Mouse (Mus musculus) thymus, adult 2 months (tissue): ENCODE results near the gene Tle6. TPM values are rescaled to one million over a fixed set of nuclear protein-coding genes. Genes with fewer than 3 reads are reported as not detected.

ENCODE experiments used
- DNase-seq: peaks from one replicate; pipeline ENCODE4 v3.0.0; 2021
- H3K27ac ChIP-seq: fragments of 200-500 bp; 2 replicates; pipeline ENCODE4 v1.5.1; 2012; ENCODE audit warnings: low read length, control low read depth; ENCODE audit not compliant: control insufficient read depth, insufficient read depth
- H3K27me3 ChIP-seq: fragments of 200-500 bp; 2 replicates; pipeline ENCODE4 v1.6.1; 2012; ENCODE audit warnings: mild to moderate bottlenecking, low read length, moderate library complexity, mixed read lengths; ENCODE audit not compliant: control insufficient read depth, insufficient read depth
- H3K36me3 ChIP-seq: fragments of 200-500 bp; 2 replicates; pipeline ENCODE4 v1.6.1; 2012; ENCODE audit warnings: mild to moderate bottlenecking, low read length, moderate library complexity; ENCODE audit not compliant: control insufficient read depth, insufficient read depth
- H3K4me1 ChIP-seq: fragments of 200-500 bp; replicated peaks from 2 replicates; pipeline ENCODE4 v1.6.1; 2012; ENCODE audit warnings: low read length; ENCODE audit not compliant: control insufficient read depth, insufficient read depth
- H3K4me3 ChIP-seq: fragments of 200-500 bp; 2 replicates; pipeline ENCODE4 v1.5.1; 2012; ENCODE audit warnings: mild to moderate bottlenecking, low read length, control low read depth, moderate library complexity; ENCODE audit not compliant: control insufficient read depth, insufficient read depth
- CTCF ChIP-seq: fragments of 200-500 bp; IDR thresholded peaks from 2 replicates; pipeline ENCODE4 v1.5.1; 2012; ENCODE audit warnings: mild to moderate bottlenecking, control low read depth, low read length, moderate library complexity, borderline replicate concordance; ENCODE audit not compliant: control insufficient read depth, poor library complexity, insufficient read depth; ENCODE audit errors: extremely low read depth
- POLR2A ChIP-seq: fragments of 200-500 bp; IDR thresholded peaks from 2 replicates; pipeline ENCODE4 v1.6.1; 2012; ENCODE audit warnings: mild to moderate bottlenecking, low read length, control low read depth, moderate library complexity; ENCODE audit not compliant: control insufficient read depth, poor library complexity, insufficient read depth; ENCODE audit errors: extremely low read depth
- WGBS: fragments of 180-500 bp; shearing (Covaris S2); methylation state at CpG from one replicate; pipeline ENCODE4 v1.1.7; 2018; 5-methylcytosine and 5-hydroxymethylcytosine counted together
- polyA plus RNA-seq: library from polyadenylated mRNA; depleted of rRNA; stranded (reverse); fragments of >200 nt; gene quantifications from 2 replicates; pipeline ENCODE4 v1.2.3, GENCODE M21; 2012

Tle6 gene
- polyA plus RNA-seq, 1 experiment: 28.8 TPM

DNA sequence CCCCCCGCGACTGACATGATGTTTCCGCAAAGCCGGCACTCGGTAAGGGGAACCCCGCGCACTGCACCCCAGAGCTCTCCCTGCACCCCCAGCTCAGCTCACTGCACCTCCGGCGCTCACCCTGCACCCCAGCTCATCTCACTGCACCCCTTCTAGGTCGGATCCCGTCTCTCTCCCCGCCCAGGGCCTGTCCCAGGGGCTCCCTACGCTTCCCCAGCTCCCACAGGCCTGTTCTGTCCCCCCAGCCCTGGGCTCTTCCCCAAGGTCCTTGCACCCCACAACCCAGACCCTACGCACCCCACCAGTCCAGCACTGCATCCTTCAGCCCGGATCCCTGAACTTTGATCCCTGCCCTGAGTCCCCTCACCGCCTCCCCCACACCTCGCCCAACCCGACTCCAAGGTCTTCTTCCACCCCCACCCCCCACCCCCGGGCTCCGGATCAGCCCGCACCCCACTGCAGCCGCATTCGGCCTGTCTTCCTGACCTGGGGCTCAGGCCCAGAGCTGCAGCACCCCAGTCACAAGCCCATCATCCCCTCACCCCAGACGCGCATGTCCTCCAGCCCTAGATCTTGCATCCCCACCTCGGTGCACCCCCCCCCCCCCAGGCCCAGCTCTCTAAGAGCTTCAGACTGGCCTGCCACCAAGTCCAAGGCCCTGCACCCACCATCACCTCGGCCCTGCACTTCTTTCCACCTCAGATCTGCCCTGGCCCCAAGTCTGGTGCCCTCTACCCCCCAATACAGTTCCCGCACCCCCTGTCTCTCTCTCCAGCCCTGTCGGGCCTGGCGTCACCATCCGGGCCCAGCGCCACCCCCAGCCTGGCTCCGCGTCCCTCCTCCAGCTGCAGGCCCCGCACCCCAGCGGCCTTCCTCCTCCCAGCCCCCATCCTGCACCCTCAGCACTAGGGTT, 41.0 kb downstream of the Tle6 start:
- under 1% methylated on average over 36 of the region's 36 CpGs for WGBS
- peak; percentile 86 for DNase-seq
- TF ChIP-seq CTCF (0 out of 2 replicates have a peak, but pooled peaks have one; percentile 43), POLR2A (peak; percentile 55; the same call in 1 of the 2 replicates)
- no peaks in the 10 kb centered on the region for H3K27me3 ChIP-seq
- H3K27ac ChIP-seq: peak overlapping the region; percentile 92
- H3K4me3 ChIP-seq: peak overlapping the region; percentile 90
- peaks cover 44% of the 10 kb centered on the region for H3K4me1 ChIP-seq
- peaks cover 25% of the 10 kb centered on the region for H3K36me3 ChIP-seq

DNA sequence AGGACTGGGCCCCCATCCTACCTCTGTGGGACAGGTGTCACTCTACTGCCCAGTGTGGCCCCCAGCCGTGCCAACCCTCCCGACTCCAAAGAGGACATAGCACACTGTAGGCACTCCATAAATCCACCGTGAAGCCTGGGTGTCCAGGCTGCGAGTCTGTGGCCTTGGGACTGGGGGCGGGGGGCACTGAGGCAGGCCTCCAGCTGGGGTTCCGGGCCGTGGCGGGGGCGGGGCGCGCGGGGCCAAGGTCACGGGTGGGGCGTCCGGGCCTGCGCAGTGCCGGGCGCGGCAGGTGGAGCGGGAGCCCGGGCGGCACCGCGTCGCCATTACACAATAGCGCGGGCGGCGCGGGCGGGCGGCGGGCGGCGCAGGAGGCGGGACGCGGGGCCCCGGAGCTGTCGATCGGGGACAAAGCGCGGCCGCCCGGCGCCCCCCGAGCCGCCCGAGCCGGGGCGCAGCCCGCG, 41.7 kb downstream of the Tle6 start, which contains the start of gene Aes:
Gene Aes, plus strand, starts transcription at position 326 of the 464 bp plus-strand sequence.
- peak; percentile 90 for DNase-seq
- Histone ChIP-seq H3K27ac (peak within 1 kb of the TSS; percentile 92), H3K27me3 (no peaks in the 10 kb centered on the region), H3K4me1 (peaks cover 37% of the 10 kb centered on the region), H3K4me3 (peak within 1 kb of the TSS; percentile 90), H3K36me3 (peaks cover 19% of the 10 kb centered on the region; the same call in 1 of the 2 replicates)
- TF ChIP-seq CTCF (no peak), POLR2A (peak; percentile 63)
- 2% methylated on average over 46 of the region's 53 CpGs for WGBS

DNA sequence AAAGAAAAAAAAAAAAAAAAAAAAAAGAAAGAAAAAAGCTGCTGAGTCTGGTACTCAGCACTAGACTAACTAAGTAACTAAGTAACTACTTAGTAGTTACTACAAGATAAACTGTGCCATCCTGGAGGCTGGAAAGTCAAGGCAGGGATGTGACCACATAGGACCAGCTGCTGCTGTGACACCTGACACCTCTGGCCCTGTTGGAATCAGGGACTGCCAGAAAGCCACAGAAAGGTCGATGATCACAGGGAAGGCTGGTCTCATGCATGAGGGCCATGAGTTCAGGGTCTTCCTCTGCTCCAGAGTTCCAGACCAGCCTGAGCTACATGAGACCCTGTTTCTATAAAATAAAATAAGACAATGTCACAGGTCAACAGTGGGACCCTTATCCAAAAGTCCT, 43.4 kb downstream of the Tle6 start:
- H3K4me1 ChIP-seq: peaks cover 25% of the 10 kb centered on the region
- no peak for DNase-seq
- WGBS: 41% methylated on average over 1 of the region's 1 CpGs
- peaks cover 10% of the 10 kb centered on the region; the same call in 1 of the 2 replicates for H3K36me3 ChIP-seq
- H3K27ac ChIP-seq: no peak overlapping the region
- H3K27me3 ChIP-seq: no peaks in the 10 kb centered on the region
- TF ChIP-seq POLR2A (no peak), CTCF (no peak)
- no peak overlapping the region for H3K4me3 ChIP-seq

DNA sequence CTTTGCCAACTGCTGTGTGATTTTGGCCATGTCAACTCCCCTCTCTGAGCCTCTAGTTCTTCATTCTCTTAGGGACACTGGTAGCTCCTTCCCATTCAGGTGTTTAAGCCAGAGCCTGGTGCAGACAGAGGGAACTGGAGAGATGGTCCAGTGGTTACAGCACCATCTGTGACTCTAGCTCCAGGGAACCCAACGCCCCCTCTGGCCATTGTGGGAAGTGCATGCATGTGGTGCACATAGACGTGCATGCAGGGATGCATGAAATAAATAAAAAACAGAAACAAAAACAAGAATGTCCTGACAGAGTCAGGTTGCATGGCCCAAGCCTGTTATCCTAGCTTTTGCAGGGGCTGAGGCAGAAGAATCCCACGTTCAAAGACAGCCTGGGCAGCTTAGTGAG, 44.6 kb downstream of the Tle6 start:
- WGBS: 87% methylated on average over 3 of the region's 3 CpGs
- H3K27ac ChIP-seq: no peak overlapping the region
- no peak overlapping the region for H3K4me3 ChIP-seq
- no peak for TF ChIP-seq POLR2A
- TF ChIP-seq CTCF: 0 out of 2 replicates have a peak, but pooled peaks have one; percentile 34
- peaks cover 21% of the 10 kb centered on the region for H3K4me1 ChIP-seq
- no peaks in the 10 kb centered on the region for H3K27me3 ChIP-seq
- no peaks in the 10 kb centered on the region for H3K36me3 ChIP-seq
- DNase-seq: no peak

DNA sequence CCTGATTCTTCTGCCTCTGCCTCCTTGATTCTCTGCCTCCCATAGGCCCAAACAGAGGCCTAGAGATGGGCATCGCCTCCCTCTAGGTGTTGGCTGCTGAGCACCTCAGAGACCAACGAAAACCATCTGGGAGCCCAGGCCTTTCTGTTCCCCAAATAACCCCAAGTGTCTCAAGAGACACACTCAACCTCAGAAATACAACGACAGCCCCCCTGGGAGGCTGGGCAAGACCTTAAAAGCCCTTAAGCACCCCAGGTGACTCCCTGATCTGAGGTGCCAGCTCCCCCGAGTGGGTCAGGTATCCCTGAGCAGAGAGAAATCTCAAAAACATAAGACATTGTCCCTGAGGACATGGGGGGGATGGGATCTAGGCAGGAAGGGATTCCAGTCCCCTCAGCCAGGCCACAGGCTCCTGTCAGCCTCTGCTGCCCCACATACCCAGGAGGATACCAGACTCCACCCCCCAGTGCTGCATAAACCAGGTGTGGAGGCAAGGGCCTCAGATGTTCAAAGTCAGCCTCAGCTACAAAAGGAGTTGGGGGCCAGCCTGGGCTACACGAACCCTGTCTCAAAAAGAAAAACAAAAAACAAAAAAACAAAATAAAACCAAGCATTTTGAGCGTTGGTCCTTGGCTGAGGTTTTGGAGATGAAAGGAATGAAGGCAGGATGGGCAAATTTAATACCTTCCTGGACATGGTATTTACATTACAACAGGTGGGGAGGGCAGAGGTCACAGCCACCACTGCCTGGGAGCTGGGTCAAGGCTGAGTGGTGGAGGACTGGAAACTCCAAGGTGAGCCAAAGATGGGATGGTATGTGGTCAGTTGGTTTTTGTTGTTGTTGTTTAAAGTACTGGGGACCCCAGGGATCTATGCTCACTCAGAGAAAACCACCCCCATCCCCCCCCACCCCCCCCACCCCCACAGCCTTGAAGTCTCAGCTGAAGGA, 46.8 kb downstream of the Tle6 start:
- Histone ChIP-seq H3K4me1 (peaks cover 25% of the 10 kb centered on the region), H3K27ac (no peak overlapping the region), H3K4me3 (no peak overlapping the region), H3K36me3 (no peaks in the 10 kb centered on the region), H3K27me3 (no peaks in the 10 kb centered on the region)
- no peak for DNase-seq
- WGBS: 86% methylated on average over 6 of the region's 6 CpGs
- TF ChIP-seq CTCF (no peak), POLR2A (no peak)

DNA sequence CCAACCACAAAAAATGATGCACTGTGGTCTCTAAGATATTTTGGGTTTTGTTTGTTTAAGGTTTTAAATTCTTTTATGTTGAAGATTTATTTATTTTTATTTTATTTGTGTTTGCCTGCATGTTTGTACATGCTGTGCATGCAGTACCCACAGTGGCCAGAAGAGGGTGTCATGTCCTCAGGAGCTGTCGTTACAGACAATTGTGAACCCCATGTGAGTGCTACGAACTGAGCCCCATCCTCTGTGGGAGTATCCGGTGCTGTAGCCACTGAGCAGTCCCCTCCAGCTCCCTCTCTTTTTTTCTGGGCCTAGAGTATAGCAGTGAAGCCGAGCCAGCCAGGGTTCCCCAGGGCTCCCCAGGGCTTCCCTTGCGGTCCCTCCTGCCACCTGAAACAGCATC, 47.6 kb downstream of the Tle6 start:
- Histone ChIP-seq H3K4me3 (no peak overlapping the region), H3K36me3 (no peaks in the 10 kb centered on the region), H3K4me1 (peaks cover 21% of the 10 kb centered on the region), H3K27ac (no peak overlapping the region), H3K27me3 (no peaks in the 10 kb centered on the region)
- no peak for TF ChIP-seq POLR2A
- TF ChIP-seq CTCF: peak; percentile 75; the same call in 1 of the 2 replicates
- 95% methylated on average over 5 of the region's 5 CpGs for WGBS
- peak; percentile 48 for DNase-seq
